Mouse (Mus musculus) induced T-regulatory cell, adult 2 months (primary cell): Measurements from ENCODE around the gene Evpl.

Source experiments
- DNase-seq: peaks from one replicate; pipeline ENCODE4 v3.0.0-alpha.2; 2012; ENCODE audit warnings: low read depth

The Evpl gene

DNA sequence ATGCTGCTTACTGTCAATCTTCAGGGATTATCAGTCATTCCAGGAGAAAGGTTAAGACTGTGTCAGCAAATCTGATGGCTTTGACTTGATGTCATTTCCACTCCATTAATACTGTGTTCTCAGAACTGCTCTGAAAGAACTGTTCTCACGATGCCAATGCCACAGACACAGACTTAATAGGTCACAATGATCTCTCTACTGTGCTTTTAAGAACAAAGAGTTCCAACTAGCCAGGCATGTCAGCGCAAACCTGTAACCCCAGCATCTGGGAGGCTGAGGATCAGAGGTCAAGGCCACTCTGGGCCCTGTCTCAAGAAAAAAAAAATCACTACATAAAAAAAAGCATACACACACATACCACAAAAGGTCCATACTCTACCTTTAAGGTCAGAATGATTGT is 65.9 kb downstream of the Evpl start:
- no peak for DNase-seq
